Mouse (Mus musculus) heart, adult 2 months (tissue): ENCODE measurements around the gene Zmiz1. TPM values are rescaled to one million over a fixed set of nuclear protein-coding genes. Genes with fewer than 3 reads are reported as not detected.

ENCODE experiments used
- DNase-seq, 2 experiments: peaks; one replicate each; pipeline ENCODE4 v3.0.0; 2021
- H3K27ac ChIP-seq: fragments of 200-600 bp; 2 replicates; pipeline ENCODE4 v1.8.1; 2022
- H3K27me3 ChIP-seq: fragments of 200-500 bp; 2 replicates; pipeline ENCODE4 v1.6.1; 2012; ENCODE audit warnings: mild to moderate bottlenecking, low read length, inconsistent platforms, mixed read lengths; ENCODE audit not compliant: control insufficient read depth, insufficient read depth
- H3K36me3 ChIP-seq: fragments of 200-500 bp; 2 replicates; pipeline ENCODE4 v1.6.1; 2012; ENCODE audit warnings: low read length, inconsistent platforms; ENCODE audit not compliant: control insufficient read depth, insufficient read depth
- H3K4me1 ChIP-seq: fragments of 200-500 bp; 2 replicates; pipeline ENCODE4 v1.6.1; 2011; ENCODE audit warnings: low read length; ENCODE audit not compliant: control insufficient read depth, insufficient read depth
- H3K4me3 ChIP-seq: fragments of 200-600 bp; 2 replicates; pipeline ENCODE4 v1.8.1; 2022
- H3K79me2 ChIP-seq: fragments of 200-500 bp; replicated peaks from 2 replicates; pipeline ENCODE4 v1.6.1; 2012; ENCODE audit warnings: mild to moderate bottlenecking, inconsistent platforms, low read length, moderate library complexity, mixed read lengths; ENCODE audit not compliant: control insufficient read depth, insufficient read depth
- H3K9ac ChIP-seq: fragments of 200-500 bp; 2 replicates; pipeline ENCODE4 v1.6.1; 2012; ENCODE audit warnings: low read depth, mild to moderate bottlenecking, control low read depth, inconsistent platforms, low read length, mixed read lengths
- CTCF ChIP-seq: fragments of 200-600 bp; IDR thresholded peaks from 2 replicates; pipeline ENCODE4 v1.8.1; 2022; ENCODE audit warnings: antibody characterized with exemption, mild to moderate bottlenecking, moderate library complexity
- EP300 ChIP-seq: fragments of 200-500 bp; IDR thresholded peaks from 2 replicates; pipeline ENCODE4 v1.6.1; 2011; ENCODE audit warnings: low read depth, low read length, control low read depth; ENCODE audit not compliant: insufficient read depth
- POLR2A ChIP-seq: fragments of 200-500 bp; IDR thresholded peaks from 2 replicates; pipeline ENCODE4 v1.6.1; 2011; ENCODE audit warnings: mild to moderate bottlenecking, low read depth, low read length, control low read depth; ENCODE audit not compliant: insufficient read depth
- WGBS: fragments of 180-500 bp; shearing (Covaris S2); methylation state at CpG from one replicate; pipeline ENCODE4 v1.1.7; 2018; 5-methylcytosine and 5-hydroxymethylcytosine counted together
- intact Hi-C: fragments of 180-260 bp; cut with DNase I; formaldehyde crosslinking; loops from one replicate; pipeline ENCODE4 v1.15.1; 2025
- polyA plus RNA-seq: library from polyadenylated mRNA; depleted of rRNA; stranded (reverse); fragments of >200 nt; gene quantifications from 2 replicates; pipeline ENCODE4 v1.2.3, GENCODE M21; 2012
- total RNA-seq, 2 experiments: library from RNA; stranded (reverse); gene quantifications; 2 replicates each; pipeline ENCODE4 v1.2.3; 2021

Gene Zmiz1
- total and polyA plus RNA-seq, 3 experiments: 27.1 to 42.0 (median 40.7) TPM

- TF ChIP-seq CTCF: no peak
- TF ChIP-seq POLR2A: no peak
- TF ChIP-seq EP300: no peak
- Histone ChIP-seq H3K79me2 (peaks cover 2% of the 10 kb centered on the region), H3K36me3 (no peaks in the 10 kb centered on the region), H3K4me1 (peaks cover 13% of the 10 kb centered on the region), H3K4me3 (no peak overlapping the region), H3K27me3 (no peaks in the 10 kb centered on the region), H3K9ac (no peak overlapping the region), H3K27ac (no peak overlapping the region; the same call in 1 of the 2 replicates)
- peak in 1 of 2 experiments; percentile 29 for DNase-seq
- intact Hi-C loops: no loop called here
- 53% methylated on average over 10 of the region's 10 CpGs for WGBS
Observed at GRCm38 (mm10) chr14:25555291-25555781, 96.4 kb downstream of the Zmiz1 start.

GRCm38 (mm10) chr14:25555848-25556247 lies 96.9 kb downstream of the Zmiz1 start:
- Histone ChIP-seq H3K27me3 (no peaks in the 10 kb centered on the region), H3K36me3 (no peaks in the 10 kb centered on the region), H3K27ac (no peak overlapping the region; the same call in 1 of the 2 replicates), H3K9ac (no peak overlapping the region), H3K79me2 (peaks cover 2% of the 10 kb centered on the region), H3K4me3 (no peak overlapping the region), H3K4me1 (peaks cover 15% of the 10 kb centered on the region)
- intact Hi-C loops: no loop called here
- DNase-seq: no peak
- no peak for TF ChIP-seq CTCF
- no peak for TF ChIP-seq EP300
- TF ChIP-seq POLR2A: no peak
- 37% methylated on average over 7 of the region's 7 CpGs for WGBS

- H3K27ac ChIP-seq: peak overlapping the region; percentile 49
- H3K79me2 ChIP-seq: peaks cover 2% of the 10 kb centered on the region
- peaks cover 24% of the 10 kb centered on the region for H3K4me1 ChIP-seq
- intact Hi-C loops: no loop called here
- H3K36me3 ChIP-seq: peaks cover under 1% of the 10 kb centered on the region
- no peaks in the 10 kb centered on the region for H3K27me3 ChIP-seq
- H3K9ac ChIP-seq: no peak overlapping the region
- no peak for TF ChIP-seq POLR2A
- no peak for TF ChIP-seq EP300
- no peak for TF ChIP-seq CTCF
- whole genome bisulfite sequencing: 37% methylated on average over 8 of the region's 8 CpGs
- no peak for DNase-seq
- H3K4me3 ChIP-seq: no peak overlapping the region
Observed at GRCm38 (mm10) chr14:25557014-25557413, 98.0 kb downstream of the Zmiz1 start.

GRCm38 (mm10) chr14:25558479-25558878 lies 99.5 kb downstream of the Zmiz1 start:
- TF ChIP-seq POLR2A (no peak), CTCF (peak; percentile 48)
- DNase-seq: no peak
- WGBS: 81% methylated on average over 1 of the region's 1 CpGs
- intact Hi-C loops: no loop called here
- Histone ChIP-seq H3K4me1 (peaks cover 32% of the 10 kb centered on the region), H3K27ac (no peak overlapping the region), H3K9ac (no peak overlapping the region), H3K79me2 (peaks cover 2% of the 10 kb centered on the region), H3K36me3 (peaks cover 3% of the 10 kb centered on the region), H3K27me3 (no peaks in the 10 kb centered on the region), H3K4me3 (no peak overlapping the region)

- 42% methylated on average over 5 of the region's 5 CpGs for WGBS
- H3K27me3 ChIP-seq: no peaks in the 10 kb centered on the region
- peaks cover 3% of the 10 kb centered on the region for H3K36me3 ChIP-seq
- peaks cover 2% of the 10 kb centered on the region for H3K79me2 ChIP-seq
- H3K9ac ChIP-seq: no peak overlapping the region
- no peak for TF ChIP-seq CTCF
- H3K4me3 ChIP-seq: no peak overlapping the region
- peaks cover 29% of the 10 kb centered on the region for H3K4me1 ChIP-seq
- DNase-seq: no peak
- intact Hi-C loops: loop anchor here (2.0 to 10.0 kb wide), 3 partner anchors 13 to 655 kb away; no protein-coding TSS in a partner anchor
- H3K27ac ChIP-seq: no peak overlapping the region
Observed at GRCm38 (mm10) chr14:25559907-25560306, 100.9 kb downstream of the Zmiz1 start.

GRCm38 (mm10) chr14:25560841-25561240 lies 101.9 kb downstream of the Zmiz1 start:
- peaks cover 2% of the 10 kb centered on the region for H3K79me2 ChIP-seq
- 97% methylated on average over 3 of the region's 3 CpGs for WGBS
- intact Hi-C loops: loop anchor here (2.0 to 10.0 kb wide), 3 partner anchors 14 to 656 kb away; no protein-coding TSS in a partner anchor
- no peak for DNase-seq
- no peak overlapping the region for H3K9ac ChIP-seq
- H3K4me1 ChIP-seq: peaks cover 33% of the 10 kb centered on the region
- TF ChIP-seq POLR2A (no peak), CTCF (peak; percentile 47)
- H3K36me3 ChIP-seq: peaks cover 3% of the 10 kb centered on the region
- no peaks in the 10 kb centered on the region for H3K27me3 ChIP-seq
- H3K27ac ChIP-seq: no peak overlapping the region
- no peak overlapping the region for H3K4me3 ChIP-seq

GRCm38 (mm10) chr14:25561716-25562115 lies 102.7 kb downstream of the Zmiz1 start:
- 5% methylated on average over 1 of the region's 1 CpGs for WGBS
- Histone ChIP-seq H3K9ac (no peak overlapping the region), H3K79me2 (peaks cover 2% of the 10 kb centered on the region), H3K27ac (peak overlapping the region; percentile 5; the same call in 1 of the 2 replicates), H3K4me1 (peaks cover 33% of the 10 kb centered on the region), H3K36me3 (peaks cover 3% of the 10 kb centered on the region), H3K4me3 (no peak overlapping the region), H3K27me3 (no peaks in the 10 kb centered on the region)
- DNase-seq: no peak
- intact Hi-C loops: loop anchor here (2.0 to 10.0 kb wide), 3 partner anchors 15 to 657 kb away; no protein-coding TSS in a partner anchor
- TF ChIP-seq POLR2A (no peak), CTCF (no peak), EP300 (no peak)
